Mouse (Mus musculus) neural tube, embryonic 13.5 days (tissue): ENCODE results near the gene Gpr62. TPM values are rescaled to one million over a fixed set of nuclear protein-coding genes. Genes with fewer than 3 reads are reported as not detected.

Source experiments
- ATAC-seq: fragments of 200-750 bp; cut with Nextera tagmentation; 2 replicates; pipeline ENCODE4 v1.8.0; 2017; ENCODE audit warnings: low read depth, mild to moderate bottlenecking, moderate TSS enrichment, moderate library complexity
- H3K27ac ChIP-seq: fragments of 300-500 bp; sonication (generic); replicated peaks from 2 replicates; pipeline ENCODE4 v1.5.1; 2015; ENCODE audit warnings: moderate library complexity, mild to moderate bottlenecking, inconsistent platforms
- H3K27me3 ChIP-seq: fragments of 300-500 bp; sonication (generic); 2 replicates; pipeline ENCODE4 v1.6.1; 2015; ENCODE audit warnings: mild to moderate bottlenecking, inconsistent platforms
- H3K36me3 ChIP-seq: fragments of 300-500 bp; sonication (generic); 2 replicates; pipeline ENCODE4 v1.6.1; 2015; ENCODE audit warnings: mild to moderate bottlenecking, inconsistent platforms
- H3K4me1 ChIP-seq: fragments of 300-500 bp; sonication (generic); replicated peaks from 2 replicates; pipeline ENCODE4 v1.6.1; 2015; ENCODE audit warnings: inconsistent platforms
- H3K4me2 ChIP-seq: fragments of 300-500 bp; sonication (generic); 2 replicates; pipeline ENCODE4 v1.6.1; 2015; ENCODE audit warnings: inconsistent platforms, mild to moderate bottlenecking, moderate library complexity
- H3K4me3 ChIP-seq: fragments of 300-500 bp; sonication (generic); 2 replicates; pipeline ENCODE4 v1.5.1; 2015; ENCODE audit warnings: mild to moderate bottlenecking, inconsistent platforms
- H3K9ac ChIP-seq: fragments of 300-500 bp; sonication (generic); 2 replicates; pipeline ENCODE4 v1.6.1; 2015; ENCODE audit warnings: moderate library complexity, mild to moderate bottlenecking, inconsistent platforms
- H3K9me3 ChIP-seq: fragments of 300-500 bp; sonication (generic); 2 replicates; pipeline ENCODE4 v1.6.1; 2016; ENCODE audit warnings: inconsistent platforms
- WGBS: fragments of 180-500 bp; shearing (Covaris S2); methylation state at CpG from one replicate; pipeline ENCODE4 v1.1.7; 2015; 5-methylcytosine and 5-hydroxymethylcytosine counted together
- polyA plus RNA-seq: library from polyadenylated mRNA; unstranded; fragments of >200 nt; fragmentation: Nextera tagmentation; extraction: Ambion mirVana; gene quantifications from 2 replicates; pipeline ENCODE4 v1.2.1, GENCODE M21; 2015

Gpr62 gene
- polyA plus RNA-seq, 1 experiment from 2014 or later: 0.73 TPM

DNA sequence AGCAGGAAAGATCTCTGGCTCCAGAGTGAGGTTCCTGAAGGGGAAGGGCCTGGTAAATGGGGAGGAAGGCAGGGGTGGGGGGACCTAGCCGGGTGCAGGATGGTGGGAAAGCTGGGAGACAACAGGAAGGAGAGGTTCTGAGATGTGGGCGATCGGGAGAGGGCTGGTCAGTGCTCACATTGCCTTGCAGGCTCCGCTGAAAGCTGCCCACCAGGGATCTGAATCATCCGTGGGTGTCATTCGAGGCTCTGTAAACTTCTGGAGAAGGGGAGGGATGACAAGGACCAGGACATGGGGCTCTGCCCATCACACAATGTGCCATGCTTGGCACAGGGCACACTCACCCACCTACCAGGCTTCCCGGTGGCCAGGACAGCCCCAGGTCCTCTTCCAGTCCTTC, 32.3 kb downstream of the Gpr62 start:
- no peak overlapping the region for H3K4me2 ChIP-seq
- no peak overlapping the region for H3K4me3 ChIP-seq
- ATAC-seq: no peak
- H3K9me3 ChIP-seq: no peaks in the 10 kb centered on the region
- H3K4me1 ChIP-seq: peaks cover 35% of the 10 kb centered on the region
- H3K36me3 ChIP-seq: peaks cover 40% of the 10 kb centered on the region
- WGBS: 78% methylated on average over 7 of the region's 7 CpGs
- H3K9ac ChIP-seq: peak overlapping the region; percentile 17; the same call in 1 of the 2 replicates
- no peak overlapping the region for H3K27ac ChIP-seq
- no peaks in the 10 kb centered on the region for H3K27me3 ChIP-seq

DNA sequence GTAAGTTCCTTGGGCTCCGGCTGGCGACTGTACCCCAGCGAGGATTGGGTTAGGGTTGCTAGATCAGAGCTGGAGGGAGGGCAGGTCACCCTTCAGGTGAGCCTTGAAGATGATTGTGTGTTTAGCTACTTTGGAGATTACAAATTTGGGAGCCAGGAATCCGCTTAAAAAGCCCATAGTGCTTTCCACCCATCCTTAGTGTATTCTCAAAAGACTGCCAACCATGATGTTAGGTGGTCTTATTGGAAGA, 35.8 kb downstream of the Gpr62 start:
- no peak for ATAC-seq
- Histone ChIP-seq H3K4me1 (peaks cover 19% of the 10 kb centered on the region), H3K9me3 (no peaks in the 10 kb centered on the region), H3K4me3 (peak overlapping the region; percentile 87), H3K9ac (peak overlapping the region; percentile 98), H3K27ac (peak overlapping the region; percentile 98), H3K27me3 (no peaks in the 10 kb centered on the region), H3K4me2 (peak overlapping the region; percentile 89), H3K36me3 (peaks cover 40% of the 10 kb centered on the region)
- under 1% methylated on average over 4 of the region's 4 CpGs for WGBS

GRCm38 (mm10) chr9:106429221-106430014, 36.3 kb downstream of the Gpr62 start, which contains the start of gene Rpl29:
Rpl29 (plus strand) TSS chr9:106429454.
- H3K4me2 ChIP-seq: peak within 1 kb of the TSS; percentile 89
- no peaks in the 10 kb centered on the region for H3K27me3 ChIP-seq
- peak within 1 kb of the TSS; percentile 87 for H3K4me3 ChIP-seq
- H3K27ac ChIP-seq: peak within 1 kb of the TSS; percentile 98
- peaks cover 38% of the 10 kb centered on the region for H3K36me3 ChIP-seq
- H3K9ac ChIP-seq: peak within 1 kb of the TSS; percentile 98
- peak; percentile 93 for ATAC-seq
- H3K4me1 ChIP-seq: peaks cover 19% of the 10 kb centered on the region
- no peaks in the 10 kb centered on the region for H3K9me3 ChIP-seq
- under 1% methylated on average over 55 of the region's 55 CpGs for WGBS

- ATAC-seq: peak; percentile 68
- H3K4me1 ChIP-seq: peaks cover 19% of the 10 kb centered on the region
- no peaks in the 10 kb centered on the region for H3K9me3 ChIP-seq
- H3K27me3 ChIP-seq: no peaks in the 10 kb centered on the region
- H3K36me3 ChIP-seq: peaks cover 32% of the 10 kb centered on the region
- peak overlapping the region; percentile 98 for H3K27ac ChIP-seq
- peak overlapping the region; percentile 70 for H3K4me2 ChIP-seq
- H3K4me3 ChIP-seq: peak overlapping the region; percentile 87
- peak overlapping the region; percentile 79 for H3K9ac ChIP-seq
- 13% methylated on average over 11 of the region's 11 CpGs for WGBS
Observed at GRCm38 (mm10) chr9:106428719-106429220, 37.0 kb downstream of the Gpr62 start.

DNA sequence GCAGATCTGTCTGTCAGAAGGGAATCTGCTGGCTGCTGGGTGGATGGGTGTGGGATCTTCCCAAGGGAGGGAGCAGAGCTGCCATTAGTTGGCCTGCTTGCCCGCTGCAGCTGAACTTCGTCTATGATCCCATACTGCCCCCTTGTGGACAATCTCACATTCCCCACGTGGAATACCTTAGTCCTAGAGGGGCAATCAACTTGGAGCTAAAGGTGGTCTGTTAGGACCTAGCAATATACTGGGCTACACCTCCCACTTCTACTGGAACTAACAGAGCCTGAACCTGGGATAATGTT, 43.9 kb downstream of the Gpr62 start:
- H3K9me3 ChIP-seq: no peaks in the 10 kb centered on the region
- peaks cover 34% of the 10 kb centered on the region for H3K4me1 ChIP-seq
- 0% methylated on average over 3 of the region's 3 CpGs for WGBS
- ATAC-seq: peak; percentile 75
- H3K4me3 ChIP-seq: no peak overlapping the region
- no peak overlapping the region for H3K27ac ChIP-seq
- no peaks in the 10 kb centered on the region for H3K36me3 ChIP-seq
- H3K4me2 ChIP-seq: peak overlapping the region; percentile 40
- no peak overlapping the region for H3K9ac ChIP-seq
- peaks cover 4% of the 10 kb centered on the region; the same call in 1 of the 2 replicates for H3K27me3 ChIP-seq

GRCm38 (mm10) chr9:106421033-106421864, 44.5 kb downstream of the Gpr62 start:
- no peaks in the 10 kb centered on the region for H3K9me3 ChIP-seq
- ATAC-seq: peak; percentile 24
- peak overlapping the region; percentile 47 for H3K9ac ChIP-seq
- H3K27me3 ChIP-seq: peaks cover 4% of the 10 kb centered on the region; the same call in 1 of the 2 replicates
- H3K4me3 ChIP-seq: no peak overlapping the region
- H3K4me2 ChIP-seq: peak overlapping the region; percentile 40
- peaks cover 34% of the 10 kb centered on the region for H3K4me1 ChIP-seq
- H3K27ac ChIP-seq: no peak overlapping the region
- no peaks in the 10 kb centered on the region for H3K36me3 ChIP-seq
- WGBS: 8% methylated on average over 18 of the region's 18 CpGs

GRCm38 (mm10) chr9:106420608-106421007, 45.1 kb downstream of the Gpr62 start:
- Histone ChIP-seq H3K27me3 (peaks cover 4% of the 10 kb centered on the region; the same call in 1 of the 2 replicates), H3K9me3 (no peaks in the 10 kb centered on the region), H3K4me3 (no peak overlapping the region), H3K4me1 (peaks cover 34% of the 10 kb centered on the region), H3K4me2 (peak overlapping the region; percentile 22), H3K27ac (no peak overlapping the region), H3K36me3 (no peaks in the 10 kb centered on the region), H3K9ac (peak overlapping the region; percentile 47)
- WGBS: 0% methylated on average over 2 of the region's 2 CpGs
- no peak; the same call in 1 of the 2 replicates for ATAC-seq

DNA sequence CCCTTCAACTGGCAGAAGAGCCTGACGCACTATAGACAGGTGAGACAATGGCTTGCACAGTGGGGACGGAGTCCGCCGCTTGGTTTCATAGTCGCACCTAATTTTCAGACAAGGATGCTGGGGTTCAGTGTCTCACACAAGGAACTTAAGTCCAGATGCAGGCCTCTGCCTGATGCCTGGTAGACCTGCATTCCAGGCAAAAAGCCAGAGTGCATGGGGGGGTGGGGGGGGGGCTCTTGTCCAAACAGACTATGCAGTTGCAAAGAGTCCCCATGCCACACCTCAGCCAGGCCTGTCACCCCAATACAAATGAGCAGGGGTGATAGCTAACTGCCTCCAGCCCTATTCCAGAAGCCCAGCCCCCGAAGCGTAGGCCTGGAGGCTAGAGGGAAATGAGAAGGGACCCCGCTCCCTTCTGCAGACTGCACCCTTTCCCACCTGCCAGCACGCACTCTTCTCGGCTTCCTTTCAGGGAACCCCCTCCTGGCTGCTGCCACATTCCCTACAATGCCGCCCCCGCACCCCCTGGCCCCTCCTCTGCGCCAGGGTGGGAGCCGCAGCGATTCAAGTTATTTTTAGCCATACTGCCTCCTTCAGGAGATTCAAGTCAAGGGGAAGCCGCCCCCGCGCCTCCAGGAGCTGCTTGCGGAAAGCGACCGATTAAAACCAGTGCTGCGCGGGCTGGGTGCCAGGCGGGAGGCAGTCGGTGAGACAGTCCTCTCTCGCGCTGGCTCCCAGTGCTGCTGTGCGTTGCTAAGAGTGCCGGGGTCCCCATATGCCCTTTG, 47.7 kb downstream of the Gpr62 start:
- Histone ChIP-seq H3K4me1 (peaks cover 34% of the 10 kb centered on the region), H3K9ac (peak overlapping the region; percentile 62), H3K9me3 (no peaks in the 10 kb centered on the region), H3K4me3 (peak overlapping the region; percentile 31), H3K27me3 (peaks cover 4% of the 10 kb centered on the region; the same call in 1 of the 2 replicates), H3K4me2 (peak overlapping the region; percentile 62), H3K27ac (no peak overlapping the region), H3K36me3 (no peaks in the 10 kb centered on the region)
- 19% methylated on average over 29 of the region's 29 CpGs for WGBS
- ATAC-seq: peak; percentile 63

GRCm38 (mm10) chr9:106416826-106417225, 48.9 kb downstream of the Gpr62 start:
- ATAC-seq: no peak
- no peak overlapping the region for H3K4me2 ChIP-seq
- H3K27ac ChIP-seq: no peak overlapping the region
- peaks cover 4% of the 10 kb centered on the region; the same call in 1 of the 2 replicates for H3K27me3 ChIP-seq
- H3K36me3 ChIP-seq: no peaks in the 10 kb centered on the region
- no peak overlapping the region for H3K4me3 ChIP-seq
- peaks cover 30% of the 10 kb centered on the region for H3K4me1 ChIP-seq
- WGBS: 90% methylated on average over 6 of the region's 6 CpGs
- H3K9ac ChIP-seq: no peak overlapping the region
- no peaks in the 10 kb centered on the region for H3K9me3 ChIP-seq
